Mouse (Mus musculus): ENCODE measurements around the gene N4bp2.

- TF ChIP-seq POLR2A (IDR thresholded peaks at IDR 0.05; ENCODE audit: control insufficient read depth in 1 of 2, insufficient read depth in 1 of 2, low read depth in 1 of 2, low read length in 2 of 2, poor library complexity in 1 of 2): no peak
- no peak for TF ChIP-seq E2F4 (IDR thresholded peaks at IDR 0.05; ENCODE audit: borderline replicate concordance, low read depth, low read length)
- no peak for TF ChIP-seq GATA1 (IDR thresholded peaks at IDR 0.05; ENCODE audit: low read depth, low read length)
- TF ChIP-seq CTCF (IDR thresholded peaks at IDR 0.05 in 2 of 3, conservative IDR thresholded peaks at IDR 0.05 in 1 of 3; ENCODE audit: control insufficient read depth in 1 of 3, insufficient read depth in 1 of 3, low read depth in 2 of 3, low read length in 3 of 3, poor library complexity in 1 of 3, severe bottlenecking in 1 of 3): no peak
- TF ChIP-seq MAX (IDR thresholded peaks at IDR 0.05; ENCODE audit: low read length): no peak
- TF ChIP-seq EP300 (IDR thresholded peaks at IDR 0.05; ENCODE audit: low read depth in 1 of 2, low read length in 2 of 2): no peak
- TF ChIP-seq ZMIZ1 (IDR thresholded peaks at IDR 0.05; ENCODE audit: low read depth, low read length): no peak
- TF ChIP-seq TBP (IDR thresholded peaks at IDR 0.05; ENCODE audit: low read depth, low read length): no peak
- TF ChIP-seq POLR2AphosphoS2 (IDR thresholded peaks at IDR 0.05; ENCODE audit: low read length): no peak
- TF ChIP-seq USF2 (IDR thresholded peaks at IDR 0.05; ENCODE audit: borderline replicate concordance in 1 of 2, insufficient read depth in 1 of 2, low read depth in 1 of 2, low read length in 2 of 2): no peak
- no peak for TF ChIP-seq ZNF384 (IDR thresholded peaks at IDR 0.05; ENCODE audit: low read depth, low read length)
Observed at GRCm38 (mm10) chr5:65765635-65765911, 2.3 kb downstream of the N4bp2 start.

Measured in MEL (cell line).